Mouse (Mus musculus): ENCODE data around the gene Tent5b. TPM values are rescaled to one million over a fixed set of nuclear protein-coding genes. Genes with fewer than 3 reads are reported as not detected.

The Tent5b gene
- polyA plus RNA-seq (2017; shearing (Covaris generic)), result not detected

DNA sequence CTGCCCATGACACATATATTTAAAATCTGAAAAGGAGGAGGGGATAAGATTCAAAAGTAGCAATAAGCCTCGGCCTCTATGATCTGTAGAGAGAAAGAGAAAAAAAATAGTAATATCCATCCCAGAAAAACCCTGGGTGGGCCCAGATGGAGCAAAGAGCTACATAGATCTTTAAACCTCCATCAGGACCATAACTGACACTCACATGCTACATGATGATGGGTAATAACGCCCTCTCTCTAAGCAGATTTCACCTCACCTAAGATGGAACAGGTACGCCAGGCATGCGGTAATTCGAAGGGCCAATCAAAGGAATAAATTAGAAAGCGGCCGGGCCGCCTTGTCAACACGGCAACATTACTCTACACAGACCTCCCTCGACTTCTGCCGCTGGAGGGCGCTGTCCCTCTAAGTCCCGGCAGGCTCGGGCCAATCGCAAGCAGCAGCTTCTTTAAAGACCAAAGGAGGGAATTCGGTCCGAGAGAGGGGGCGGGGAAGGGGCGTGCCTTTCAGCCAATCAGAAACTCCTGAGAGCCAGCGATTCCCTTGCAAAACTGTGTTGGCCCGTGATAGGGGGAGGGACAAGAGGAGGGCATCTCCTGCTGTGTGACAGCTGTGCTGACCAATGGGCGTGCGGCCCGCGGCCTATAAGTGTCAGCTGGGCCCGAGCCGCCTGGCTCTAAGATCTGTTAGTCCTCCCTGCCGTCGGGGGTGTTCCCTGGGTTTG is at the start of gene Tent5b:
Gene Tent5b (plus strand): TSS at position 675 of the 727 bp plus-strand sequence.
- ATAC-seq, result peak; percentile 93

DNA sequence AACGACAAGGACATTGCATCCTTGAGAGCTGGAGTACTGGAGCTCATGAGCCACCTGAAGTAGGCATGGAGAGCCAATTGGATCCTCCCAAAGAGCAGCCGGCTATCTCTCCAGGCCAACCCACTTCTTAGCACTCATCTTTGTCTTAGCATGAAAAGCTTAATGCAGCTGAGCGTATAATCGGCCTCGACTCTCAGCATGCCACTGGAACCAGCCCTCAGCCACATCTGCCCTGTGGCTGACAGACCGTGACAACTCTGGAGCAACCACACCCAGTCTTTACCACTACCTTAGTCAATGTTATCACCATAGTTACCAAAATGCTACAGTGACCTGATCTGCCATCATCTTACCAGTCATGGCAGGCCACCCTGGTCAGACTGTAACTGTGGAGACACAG is 48.4 kb upstream of the Tent5b start:
- ATAC-seq, result no peak

DNA sequence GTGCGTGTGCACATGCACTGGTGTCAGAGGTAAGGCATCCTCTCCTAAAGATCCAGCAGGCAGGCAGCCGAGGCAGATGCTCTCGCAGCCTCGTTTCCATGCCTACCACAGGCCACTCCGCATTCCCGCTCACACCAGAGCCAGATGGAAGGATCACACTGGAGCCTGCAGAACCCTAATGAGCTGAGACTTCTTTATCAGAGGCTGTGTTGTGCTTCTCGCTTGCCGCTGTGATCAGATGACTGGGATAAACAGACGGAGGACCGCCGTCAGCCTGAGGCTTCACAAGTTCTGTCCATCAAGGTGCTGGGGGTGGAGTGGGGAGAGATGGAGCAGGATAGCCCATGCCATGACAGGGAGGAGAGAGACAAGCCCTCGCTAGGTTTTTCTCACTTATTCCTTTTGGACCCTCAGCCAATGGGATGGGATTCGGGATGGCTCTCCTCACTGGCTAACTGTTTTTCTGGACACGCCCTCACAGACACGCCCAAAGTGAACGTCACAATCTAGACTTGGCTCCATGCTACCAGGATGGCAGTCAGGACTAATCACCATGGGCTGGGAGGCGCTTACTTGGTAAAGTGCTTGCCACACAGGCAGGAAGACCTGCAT is 47.3 kb upstream of the Tent5b start:
- no peak for ATAC-seq

DNA sequence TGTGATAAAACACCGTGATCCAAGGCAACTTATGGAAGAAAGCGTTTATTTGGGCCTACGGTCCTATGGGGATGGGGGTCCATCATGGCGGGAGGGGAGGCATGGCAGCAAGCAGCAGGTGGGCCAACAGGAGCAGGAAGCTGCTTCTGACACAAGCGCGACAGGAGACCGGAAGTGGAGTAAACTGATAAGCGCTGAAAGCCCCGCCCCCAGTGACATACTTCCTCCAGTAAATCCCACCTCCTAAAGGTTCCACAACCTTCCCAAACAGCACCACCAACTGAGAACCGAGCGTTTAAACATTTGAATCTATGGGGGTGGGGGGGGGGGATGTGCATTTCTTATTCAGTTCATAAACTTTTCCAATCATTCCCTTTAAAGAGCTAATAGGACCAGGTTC is 44.0 kb upstream of the Tent5b start:
- ATAC-seq, result no peak

DNA sequence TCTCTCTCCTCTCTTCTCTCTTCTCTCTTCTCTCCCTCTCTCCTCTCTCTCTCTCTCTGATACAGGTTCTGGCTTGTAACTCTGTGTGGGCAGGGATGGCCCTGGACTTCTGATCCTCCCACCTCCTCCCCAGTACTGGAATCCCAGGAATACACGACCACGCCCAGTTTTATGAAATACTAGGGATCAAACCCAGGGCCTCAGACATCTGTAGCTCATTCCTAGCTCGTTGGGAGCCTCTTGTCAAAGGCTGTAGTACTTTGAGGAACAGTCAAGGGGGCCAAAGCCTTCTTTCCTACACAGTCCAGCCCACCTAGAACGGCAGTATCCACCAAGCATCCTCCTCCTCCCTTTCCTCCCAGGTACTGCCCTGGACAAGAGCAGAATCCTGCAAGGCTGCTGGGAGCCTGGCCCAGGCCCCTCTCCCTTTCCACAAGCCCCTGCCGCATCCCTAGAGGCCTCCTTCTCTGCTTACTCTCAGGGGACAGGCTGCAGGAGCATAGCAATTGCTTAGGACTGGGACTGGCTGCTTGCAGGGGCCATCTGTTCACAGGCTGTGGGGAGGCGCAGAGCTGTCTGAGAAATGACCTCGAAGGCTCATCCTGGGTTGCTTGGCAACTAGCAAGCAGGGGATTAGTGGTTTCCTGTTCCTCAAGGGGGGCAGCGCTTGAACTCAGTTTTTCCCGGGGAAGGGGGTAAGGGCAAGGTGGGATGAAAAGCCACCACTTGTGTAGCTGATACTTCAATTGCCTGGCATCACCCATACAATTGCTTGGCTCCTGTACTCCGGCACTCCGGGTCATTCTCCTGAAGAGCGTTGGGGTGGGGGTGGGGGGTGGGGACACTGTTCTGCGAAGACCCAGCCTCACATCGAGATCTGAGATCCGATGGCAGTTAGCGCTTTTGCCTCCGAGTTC is 40.2 kb upstream of the Tent5b start:
- no peak for ATAC-seq

DNA sequence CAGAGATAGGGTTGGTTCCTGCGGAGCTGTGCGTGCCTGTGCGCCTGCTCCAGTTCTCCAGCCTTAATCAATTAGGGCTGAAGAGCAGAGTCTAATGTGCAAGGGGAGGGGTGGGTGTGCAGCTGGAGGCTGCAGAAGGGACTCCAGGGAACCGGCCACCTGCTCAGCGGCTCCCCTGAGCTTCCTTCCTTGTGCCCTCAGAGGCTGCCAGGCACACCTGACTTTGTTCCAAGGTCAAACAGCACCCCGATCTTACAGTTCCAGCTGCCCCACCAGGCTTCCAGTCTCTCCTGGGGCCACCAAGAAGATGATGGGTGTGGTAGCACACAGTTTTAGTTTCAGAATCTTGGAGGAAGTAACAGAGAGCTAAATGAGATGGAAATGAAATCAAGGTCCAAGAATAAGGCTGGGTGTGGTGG is 39.5 kb upstream of the Tent5b start:
- ATAC-seq, result no peak

DNA sequence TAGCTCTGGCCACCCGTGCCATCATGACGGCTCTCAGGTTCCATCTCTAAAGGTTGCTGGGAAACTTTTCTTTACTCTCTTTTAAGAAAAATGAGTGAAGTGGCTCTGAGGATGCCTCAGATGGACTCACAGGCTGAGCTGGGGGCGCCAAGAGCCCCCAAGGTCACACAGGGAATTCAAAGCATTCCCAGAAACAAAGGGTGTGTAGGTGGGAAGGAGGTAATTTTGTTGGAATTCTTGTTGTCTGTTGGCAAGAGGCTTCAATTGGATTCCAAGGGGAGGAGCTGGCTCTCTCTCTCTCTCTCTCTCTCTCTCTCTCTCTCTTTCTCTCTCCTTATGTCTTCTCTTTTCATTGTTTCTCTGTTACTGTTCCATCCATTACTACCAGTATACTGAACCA is 37.7 kb upstream of the Tent5b start:
- no peak for ATAC-seq

DNA sequence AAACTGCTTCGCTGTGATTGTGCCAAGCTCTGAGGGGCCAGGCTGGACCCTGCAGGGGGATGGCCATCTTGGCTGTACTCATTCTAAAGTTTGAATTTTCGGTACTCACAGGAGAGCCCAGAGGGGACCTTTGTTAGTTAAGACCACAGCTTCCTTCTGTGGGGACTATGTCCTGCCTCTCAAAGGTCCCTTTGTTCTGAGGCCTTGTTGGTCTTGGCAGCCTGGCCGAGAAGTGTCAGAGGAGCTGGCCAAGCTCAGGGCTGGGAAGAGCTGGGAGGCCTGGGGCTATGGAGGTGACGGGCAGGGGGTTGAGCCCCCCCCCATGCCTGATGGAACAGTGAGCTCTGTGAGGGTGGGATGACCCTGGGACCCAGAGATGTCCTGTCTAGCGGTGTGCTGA is 36.8 kb upstream of the Tent5b start:
- no peak for ATAC-seq

DNA sequence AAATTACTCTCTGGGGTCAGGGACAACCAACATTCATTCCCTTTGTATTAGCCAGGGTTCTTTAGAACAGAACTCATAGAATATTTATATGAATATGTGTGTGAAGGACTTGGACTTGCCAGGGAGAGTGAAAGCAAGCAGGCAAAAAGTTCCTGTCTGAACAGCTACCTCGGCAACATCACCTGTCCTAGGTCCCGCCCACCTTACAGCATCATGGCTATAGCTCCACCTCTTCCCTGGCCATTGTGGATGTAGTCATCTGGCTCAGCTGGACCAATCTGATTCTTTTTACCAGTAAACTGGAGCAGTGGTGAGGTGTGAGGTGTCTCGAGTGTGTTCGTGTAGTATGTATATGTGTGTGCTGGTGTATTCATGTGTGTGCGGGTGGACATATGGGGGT is 34.2 kb upstream of the Tent5b start:
- ATAC-seq, result no peak

DNA sequence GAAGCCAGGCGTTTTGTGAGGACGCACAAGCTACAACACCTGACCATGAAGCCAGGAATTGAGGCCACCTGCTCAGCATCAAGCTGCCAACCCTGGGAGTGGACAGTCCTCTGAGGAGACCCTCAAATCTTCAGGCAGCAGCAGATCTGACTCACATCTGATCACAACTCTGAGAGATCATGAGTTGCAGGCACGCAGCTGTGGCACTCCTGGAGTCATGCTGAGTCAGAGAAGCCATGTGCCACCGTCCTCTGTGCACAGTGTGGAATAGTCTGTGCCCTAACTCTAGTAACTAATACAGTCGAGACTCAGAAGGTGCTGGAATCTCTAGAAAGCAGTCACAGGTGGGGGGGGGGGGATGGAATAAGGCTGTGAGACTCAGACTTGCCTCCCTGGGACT is 32.6 kb upstream of the Tent5b start:
- ATAC-seq, result no peak

DNA sequence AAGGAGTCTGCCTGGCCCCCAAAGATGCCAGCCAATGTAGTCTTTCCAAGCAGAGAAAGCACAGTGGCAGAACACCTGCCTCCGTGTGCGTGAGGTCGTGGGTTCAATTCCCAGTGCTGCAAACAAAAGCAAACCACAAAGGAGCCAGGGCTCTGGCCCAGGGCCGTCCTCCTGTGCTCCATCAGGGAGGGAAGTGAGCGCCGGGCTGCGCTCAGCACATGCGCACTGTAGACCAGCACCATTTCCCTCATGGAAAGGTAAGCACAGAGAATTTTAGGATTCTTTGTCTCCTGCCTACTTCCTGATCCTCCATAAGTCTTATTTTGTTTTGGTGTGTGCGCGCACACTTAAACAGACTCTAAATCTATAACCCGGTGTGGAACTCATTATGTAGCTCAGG is 32.0 kb upstream of the Tent5b start:
- no peak for ATAC-seq

DNA sequence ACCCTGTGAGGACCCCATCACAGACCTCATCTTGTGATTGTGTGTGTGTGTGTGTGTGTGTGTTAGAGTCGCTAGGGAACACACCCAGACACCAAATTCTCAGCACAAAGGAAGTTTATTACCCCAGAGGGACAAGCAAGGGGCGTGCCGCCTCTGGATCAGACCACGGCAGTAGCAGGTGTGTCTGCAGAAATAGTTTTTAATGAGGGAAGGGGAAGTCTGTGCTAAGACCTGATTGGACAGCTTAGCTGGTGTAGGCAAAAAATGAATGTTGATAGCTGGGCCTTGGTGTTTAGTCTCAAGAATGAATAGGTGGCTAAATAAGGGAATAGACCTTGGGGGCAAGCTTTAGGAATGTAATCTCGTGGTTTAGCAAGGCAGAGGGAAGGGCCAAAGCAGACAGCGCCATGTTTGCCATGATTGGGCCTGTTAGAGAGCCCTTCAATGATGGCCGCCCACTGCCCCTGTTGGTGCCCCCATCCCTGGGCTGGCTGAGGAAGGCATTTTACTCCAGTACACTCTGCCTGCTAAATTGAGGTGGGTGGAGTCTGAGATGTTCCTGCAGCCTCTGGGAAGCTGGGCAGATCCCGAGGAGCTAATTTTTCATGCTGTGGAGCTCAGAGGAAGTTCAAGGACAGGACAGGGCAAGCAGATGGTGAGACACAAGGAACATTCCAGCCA is 31.1 kb upstream of the Tent5b start:
- ATAC-seq, result no peak

DNA sequence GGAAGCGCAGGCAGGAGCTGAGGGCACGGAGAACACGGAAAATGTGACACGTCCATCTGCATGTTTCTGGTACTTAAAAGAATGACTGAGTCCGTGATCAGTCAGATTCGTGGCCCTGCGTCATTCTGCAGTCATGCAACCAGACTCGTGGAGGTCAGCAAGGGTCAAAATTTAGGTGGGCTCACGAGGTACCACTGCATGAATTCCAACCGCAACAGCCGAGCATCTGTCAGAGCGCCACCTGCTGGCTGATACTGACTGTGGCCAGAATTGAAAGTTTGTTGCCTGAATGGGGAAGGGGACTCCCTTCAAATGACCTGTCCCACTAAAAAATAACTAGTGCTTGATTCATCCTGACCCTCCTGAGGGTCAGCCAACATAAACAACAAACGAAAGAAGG is 30.2 kb upstream of the Tent5b start:
- ATAC-seq, result no peak

DNA sequence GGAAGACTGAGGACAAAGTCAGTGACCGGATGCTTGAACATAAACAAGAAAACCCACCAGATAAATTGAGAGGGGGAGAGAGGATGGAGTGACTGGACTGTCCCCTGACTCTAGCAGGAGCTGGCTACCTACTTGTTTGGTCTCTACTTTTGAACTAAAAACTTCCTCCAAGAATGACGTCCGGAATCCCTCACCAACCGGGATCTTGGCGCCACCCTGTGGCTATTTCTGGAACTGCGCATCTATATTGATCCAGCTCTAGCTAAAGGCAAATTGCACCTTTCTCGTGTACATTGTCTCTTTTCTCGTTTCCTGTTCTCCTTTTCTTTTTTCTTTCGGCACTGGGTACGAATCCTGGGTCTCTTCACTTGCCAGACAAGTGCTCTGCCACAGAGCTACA is 28.4 kb upstream of the Tent5b start:
- ATAC-seq, result no peak

DNA sequence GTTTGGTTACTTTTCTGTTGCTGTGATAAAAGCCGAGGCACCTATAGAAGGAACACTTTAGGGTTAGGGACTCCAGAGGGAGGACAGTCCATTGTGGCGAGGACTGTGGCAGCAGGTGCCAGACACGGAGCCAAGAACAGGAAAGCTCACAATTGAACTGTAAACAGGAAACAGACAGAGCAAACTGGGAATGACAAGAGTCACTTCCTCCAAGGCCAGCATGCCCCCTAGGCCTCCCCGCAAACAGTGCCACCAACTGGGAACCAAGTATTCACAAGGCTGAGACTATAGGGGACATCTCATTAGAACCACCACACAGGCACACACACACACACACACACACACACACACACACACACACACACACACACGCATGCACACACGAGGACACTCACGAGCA is 27.5 kb upstream of the Tent5b start:
- no peak for ATAC-seq

DNA sequence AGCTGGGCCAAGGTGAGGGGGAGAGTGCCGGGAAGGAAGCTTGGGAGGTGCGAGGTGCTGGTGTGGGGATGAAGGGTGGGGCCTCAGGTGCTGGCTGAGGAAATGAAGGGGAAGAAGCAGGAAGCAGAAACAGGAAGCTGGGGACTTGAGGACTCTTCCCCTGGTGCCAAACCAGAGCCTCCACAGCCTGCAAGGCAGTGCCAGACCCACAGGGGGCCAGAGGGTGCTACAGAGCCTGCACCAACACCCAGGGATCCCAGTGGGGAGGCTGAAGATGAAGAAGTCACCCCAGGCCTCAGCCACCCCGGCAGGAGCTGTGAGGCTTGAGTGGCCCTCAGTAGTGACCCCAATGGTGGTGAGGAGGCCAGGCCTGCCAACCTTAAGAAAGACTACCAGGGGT is 21.9 kb upstream of the Tent5b start:
- ATAC-seq, result no peak

DNA sequence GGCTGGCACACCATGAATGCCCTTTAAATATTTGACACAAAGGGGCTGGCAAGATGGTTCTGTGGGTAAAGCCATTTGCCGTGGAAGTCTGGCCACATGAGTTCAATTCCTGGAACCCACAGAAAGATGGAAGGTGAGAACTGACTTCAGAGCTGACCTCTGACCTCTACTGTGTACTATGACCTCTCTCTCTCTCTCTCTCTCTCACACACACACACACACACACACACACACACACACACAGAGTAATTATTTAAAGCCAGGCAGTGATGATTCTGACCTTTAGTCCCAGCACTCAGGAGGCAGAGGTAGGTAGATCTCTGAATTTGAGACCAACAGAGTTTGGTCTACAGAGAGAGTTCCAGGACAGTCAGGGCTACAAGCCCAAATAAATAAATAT is 19.9 kb upstream of the Tent5b start:
- no peak for ATAC-seq

DNA sequence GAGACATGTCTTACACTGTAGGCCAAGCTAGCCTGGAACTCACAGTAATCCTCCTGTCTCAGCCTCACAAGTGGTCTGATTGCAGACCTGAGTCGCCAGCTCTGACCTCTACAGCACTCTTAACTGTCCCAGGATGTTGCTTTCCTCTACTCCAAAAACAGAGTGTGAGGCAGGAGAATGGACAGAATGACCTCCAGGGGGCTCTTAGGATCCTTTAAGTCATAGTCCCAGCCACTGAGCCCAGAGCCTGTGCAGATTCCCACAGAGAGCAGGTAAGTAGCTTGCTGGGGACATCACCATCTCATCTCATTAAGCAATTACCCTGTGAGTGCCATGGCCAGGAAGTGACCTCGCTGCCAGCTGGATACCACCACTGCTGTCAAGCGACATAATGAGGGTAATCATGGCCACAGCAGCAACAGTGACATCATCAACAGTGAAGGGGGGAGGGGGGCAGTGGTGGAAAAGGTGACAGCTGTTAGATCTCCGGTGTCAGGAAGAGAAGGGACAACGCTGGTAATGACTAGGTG is 19.1 kb upstream of the Tent5b start:
- ATAC-seq, result no peak

DNA sequence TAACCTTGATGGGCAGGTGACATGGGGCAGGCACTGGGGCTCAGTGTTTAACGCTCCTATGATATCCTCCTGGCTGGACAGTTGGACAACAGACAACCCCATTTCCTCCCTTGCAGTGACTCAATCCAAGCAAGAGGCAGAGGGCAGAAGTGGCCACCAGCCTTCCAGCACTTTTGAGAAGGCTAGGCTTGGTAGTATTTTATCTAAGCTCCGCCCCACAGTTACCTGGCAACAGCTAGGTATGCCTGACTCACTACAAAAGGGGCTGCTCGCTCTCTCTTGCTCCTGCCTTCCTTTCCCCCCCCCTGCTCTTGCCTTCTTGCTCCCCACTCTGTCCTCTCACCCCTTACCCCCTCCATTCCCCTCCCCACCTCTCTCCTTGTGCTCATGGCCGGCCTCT is 18.6 kb upstream of the Tent5b start:
- no peak for ATAC-seq

DNA sequence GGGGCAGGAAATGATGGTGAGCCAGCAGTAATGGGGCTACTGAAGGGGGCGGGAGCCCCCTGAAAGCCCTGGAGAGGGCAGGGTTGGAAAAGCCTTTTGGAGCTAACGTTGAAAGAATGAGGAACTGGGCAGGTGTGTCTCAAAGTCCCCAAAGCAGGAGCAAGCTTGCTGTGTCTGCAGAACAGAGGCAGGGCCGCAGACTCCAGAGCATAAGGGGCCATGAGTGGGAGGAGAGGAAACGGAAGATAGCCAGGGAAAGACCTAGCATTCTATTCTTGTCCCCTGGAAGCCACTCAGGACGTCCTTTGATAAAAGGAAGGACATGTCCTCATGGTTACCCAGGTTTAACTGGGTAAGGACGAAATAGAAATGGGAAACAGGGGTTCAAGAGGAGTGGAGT is 16.7 kb upstream of the Tent5b start:
- no peak for ATAC-seq

DNA sequence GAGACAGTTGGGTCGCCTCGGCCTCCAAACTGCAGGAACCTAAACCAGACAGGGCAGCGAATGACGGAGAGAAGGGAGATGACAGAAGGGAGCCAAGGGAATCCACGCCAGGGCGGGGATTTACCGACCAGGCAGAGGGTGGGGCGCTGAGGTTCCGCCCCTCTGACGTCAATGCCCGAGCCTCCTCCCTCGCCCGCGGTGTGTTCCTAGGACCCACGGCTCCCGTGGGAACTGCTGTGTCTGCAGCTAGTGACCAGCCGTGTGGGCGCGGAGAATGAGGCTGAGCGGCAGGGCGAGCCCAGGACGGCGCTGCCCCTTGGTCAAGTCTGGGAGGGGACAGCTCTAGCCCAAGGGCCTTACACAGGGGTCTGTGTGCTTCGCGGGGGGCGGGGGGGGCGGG is 11.9 kb upstream of the Tent5b start:
- ATAC-seq, result peak; percentile 82

DNA sequence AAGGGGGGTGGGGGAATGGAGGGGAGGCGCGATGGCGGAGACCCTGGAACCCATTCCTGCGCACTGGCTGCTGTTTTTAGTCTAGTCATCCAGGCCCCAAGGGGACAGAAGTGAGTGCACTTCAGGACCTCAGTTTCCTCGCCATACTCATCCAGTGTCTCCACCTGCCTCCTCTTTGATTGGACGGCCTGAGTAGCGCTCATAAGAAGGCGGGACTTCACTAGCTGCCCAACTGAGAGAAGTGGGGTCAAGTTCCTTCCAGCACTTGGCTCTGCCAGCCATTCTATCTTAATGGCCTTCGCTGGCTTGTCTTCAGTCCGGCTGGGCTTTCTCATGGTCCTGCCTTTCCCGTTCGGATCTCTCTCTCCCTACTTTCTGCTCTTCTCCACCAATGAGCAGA is 10.8 kb upstream of the Tent5b start:
- ATAC-seq, result no peak

All from activated CD4-positive, CD25-positive, alpha-beta regulatory T cell, adult 4 months (primary cell).